Mouse (Mus musculus): ENCODE results near the gene Hcn4. TPM values are rescaled to one million over a fixed set of nuclear protein-coding genes. Genes with fewer than 3 reads are reported as not detected.

The Hcn4 gene
- total and polyA plus RNA-seq, 3 experiments, result 6.1 to 9.1 (median 8.1) TPM

GRCm38 (mm10) chr9:58817676-58818075 lies 5.5 kb upstream of the Hcn4 start:
- no peaks in the 10 kb centered on the region for H3K79me2 ChIP-seq (replicated peaks; ENCODE audit: control insufficient read depth, insufficient read depth, low read length)
- no peak overlapping the region for H3K9ac ChIP-seq (ENCODE audit: low read depth, low read length)
- intact Hi-C loops (cut with DNase I), result no loop called here
- H3K36me3 ChIP-seq (ENCODE audit: control insufficient read depth, insufficient read depth, low read length), result no peaks in the 10 kb centered on the region
- 20% methylated on average over 3 of the region's 3 CpGs for WGBS
- H3K27me3 ChIP-seq (ENCODE audit: control insufficient read depth, insufficient read depth, low read length), result no peaks in the 10 kb centered on the region
- no peak overlapping the region for H3K4me3 ChIP-seq
- H3K4me1 ChIP-seq (ENCODE audit: control insufficient read depth, insufficient read depth, low read length), result no peaks in the 10 kb centered on the region; the same call in 1 of the 2 replicates
- H3K27ac ChIP-seq, result no peak overlapping the region
- TF ChIP-seq POLR2A (IDR thresholded peaks at IDR 0.05; ENCODE audit: insufficient read depth, low read depth, low read length) (no peak), EP300 (IDR thresholded peaks at IDR 0.05; ENCODE audit: insufficient read depth, low read depth, low read length) (peak; percentile 93)
- DNase-seq, result peak; percentile 57 to 76

GRCm38 (mm10) chr9:58822431-58823091 lies 651 bp upstream of the Hcn4 start:
- WGBS, result under 1% methylated on average over 62 of the region's 62 CpGs
- TF ChIP-seq EP300 (IDR thresholded peaks at IDR 0.05; ENCODE audit: insufficient read depth, low read depth, low read length) (no peak), POLR2A (IDR thresholded peaks at IDR 0.05; ENCODE audit: insufficient read depth, low read depth, low read length) (no peak), CTCF (IDR thresholded peaks at IDR 0.05) (no peak)
- Histone ChIP-seq H3K4me1 (ENCODE audit: control insufficient read depth, insufficient read depth, low read length) (no peaks in the 10 kb centered on the region; the same call in 1 of the 2 replicates), H3K9ac (ENCODE audit: low read depth, low read length) (peak overlapping the region; percentile 83), H3K27me3 (ENCODE audit: control insufficient read depth, insufficient read depth, low read length) (no peaks in the 10 kb centered on the region; the same call in 1 of the 2 replicates), H3K27ac (peak overlapping the region; percentile 15; the same call in 1 of the 2 replicates), H3K4me3 (peak overlapping the region; percentile 62), H3K36me3 (ENCODE audit: control insufficient read depth, insufficient read depth, low read length) (no peaks in the 10 kb centered on the region), H3K79me2 (replicated peaks; ENCODE audit: control insufficient read depth, insufficient read depth, low read length) (no peaks in the 10 kb centered on the region)
- intact Hi-C loops (cut with DNase I), result no loop called here
- peak; percentile 55 to 63 for DNase-seq

- intact Hi-C loops (cut with DNase I), result no loop called here
- H3K9ac ChIP-seq (ENCODE audit: low read depth, low read length), result peak overlapping the region; percentile 83
- no peak overlapping the region for H3K27ac ChIP-seq
- H3K79me2 ChIP-seq (replicated peaks; ENCODE audit: control insufficient read depth, insufficient read depth, low read length), result no peaks in the 10 kb centered on the region
- H3K27me3 ChIP-seq (ENCODE audit: control insufficient read depth, insufficient read depth, low read length), result no peaks in the 10 kb centered on the region; the same call in 1 of the 2 replicates
- no peak for TF ChIP-seq CTCF (IDR thresholded peaks at IDR 0.05)
- no peak for TF ChIP-seq EP300 (IDR thresholded peaks at IDR 0.05; ENCODE audit: insufficient read depth, low read depth, low read length)
- TF ChIP-seq POLR2A (IDR thresholded peaks at IDR 0.05; ENCODE audit: insufficient read depth, low read depth, low read length), result no peak
- H3K4me1 ChIP-seq (ENCODE audit: control insufficient read depth, insufficient read depth, low read length), result no peaks in the 10 kb centered on the region; the same call in 1 of the 2 replicates
- H3K36me3 ChIP-seq (ENCODE audit: control insufficient read depth, insufficient read depth, low read length), result no peaks in the 10 kb centered on the region
- no peak for DNase-seq
- peak overlapping the region; percentile 62 for H3K4me3 ChIP-seq
- WGBS, result 3% methylated on average over 31 of the region's 35 CpGs
Observed at GRCm38 (mm10) chr9:58823918-58824215, 655 bp downstream of the Hcn4 start.

- H3K4me3 ChIP-seq, result no peak overlapping the region
- no peak for DNase-seq
Observed at GRCm38 (mm10) chr9:58829627-58830026, 6.4 kb downstream of the Hcn4 start.

GRCm38 (mm10) chr9:58832939-58833338 lies 9.7 kb downstream of the Hcn4 start:
- no peak overlapping the region for H3K9ac ChIP-seq (ENCODE audit: low read depth, low read length)
- intact Hi-C loops (cut with DNase I), result no loop called here
- no peaks in the 10 kb centered on the region for H3K27me3 ChIP-seq (ENCODE audit: control insufficient read depth, insufficient read depth, low read length)
- H3K79me2 ChIP-seq (replicated peaks; ENCODE audit: control insufficient read depth, insufficient read depth, low read length), result no peaks in the 10 kb centered on the region
- DNase-seq, result no peak
- no peak overlapping the region for H3K27ac ChIP-seq
- H3K36me3 ChIP-seq (ENCODE audit: control insufficient read depth, insufficient read depth, low read length), result no peaks in the 10 kb centered on the region
- WGBS, result 78% methylated on average over 3 of the region's 3 CpGs
- H3K4me1 ChIP-seq (ENCODE audit: control insufficient read depth, insufficient read depth, low read length), result peaks cover 2% of the 10 kb centered on the region; the same call in 1 of the 2 replicates
- H3K4me3 ChIP-seq, result no peak overlapping the region
- no peak for TF ChIP-seq POLR2A (IDR thresholded peaks at IDR 0.05; ENCODE audit: insufficient read depth, low read depth, low read length)
- no peak for TF ChIP-seq EP300 (IDR thresholded peaks at IDR 0.05; ENCODE audit: insufficient read depth, low read depth, low read length)
- TF ChIP-seq CTCF (IDR thresholded peaks at IDR 0.05), result no peak

More at GRCm38 (mm10) chr9:58829627-58830026, 6.4 kb downstream of the Hcn4 start:
- Histone ChIP-seq H3K27ac (no peak overlapping the region), H3K4me1 (ENCODE audit: control insufficient read depth, insufficient read depth, low read length) (peaks cover 2% of the 10 kb centered on the region; the same call in 1 of the 2 replicates), H3K9ac (ENCODE audit: low read depth, low read length) (no peak overlapping the region), H3K36me3 (ENCODE audit: control insufficient read depth, insufficient read depth, low read length) (no peaks in the 10 kb centered on the region), H3K27me3 (ENCODE audit: control insufficient read depth, insufficient read depth, low read length) (no peaks in the 10 kb centered on the region), H3K79me2 (replicated peaks; ENCODE audit: control insufficient read depth, insufficient read depth, low read length) (no peaks in the 10 kb centered on the region)
- TF ChIP-seq POLR2A (IDR thresholded peaks at IDR 0.05; ENCODE audit: insufficient read depth, low read depth, low read length) (no peak), EP300 (IDR thresholded peaks at IDR 0.05; ENCODE audit: insufficient read depth, low read depth, low read length) (no peak), CTCF (IDR thresholded peaks at IDR 0.05) (no peak)
- 34% methylated on average over 4 of the region's 4 CpGs for WGBS
- intact Hi-C loops (cut with DNase I), result no loop called here

GRCm38 (mm10) chr9:58837174-58837573 lies 14.0 kb downstream of the Hcn4 start:
- H3K4me3 ChIP-seq, result no peak overlapping the region
- H3K4me1 ChIP-seq (ENCODE audit: control insufficient read depth, insufficient read depth, low read length), result no peaks in the 10 kb centered on the region; the same call in 1 of the 2 replicates
- no peak for TF ChIP-seq CTCF (IDR thresholded peaks at IDR 0.05)
- no peak for TF ChIP-seq POLR2A (IDR thresholded peaks at IDR 0.05; ENCODE audit: insufficient read depth, low read depth, low read length)
- TF ChIP-seq EP300 (IDR thresholded peaks at IDR 0.05; ENCODE audit: insufficient read depth, low read depth, low read length), result no peak
- H3K27ac ChIP-seq, result no peak overlapping the region
- WGBS, result 34% methylated on average over 5 of the region's 5 CpGs
- DNase-seq, result no peak
- H3K9ac ChIP-seq (ENCODE audit: low read depth, low read length), result no peak overlapping the region
- H3K36me3 ChIP-seq (ENCODE audit: control insufficient read depth, insufficient read depth, low read length), result no peaks in the 10 kb centered on the region
- intact Hi-C loops (cut with DNase I), result no loop called here
- H3K79me2 ChIP-seq (replicated peaks; ENCODE audit: control insufficient read depth, insufficient read depth, low read length), result no peaks in the 10 kb centered on the region
- no peaks in the 10 kb centered on the region for H3K27me3 ChIP-seq (ENCODE audit: control insufficient read depth, insufficient read depth, low read length)
